Mouse (Mus musculus) Muller cell, postnatal 12 days (primary cell): ENCODE results near the gene Fnip2.

Experiments
- DNase-seq: peaks from one replicate; pipeline ENCODE4 v3.0.0-alpha.2; 2015; ENCODE audit errors: inconsistent ontology term

The Fnip2 gene

GRCm38 (mm10) chr3:79528451-79528850, 39.1 kb downstream of the Fnip2 start:
- no peak for DNase-seq

- peak; percentile 36 for DNase-seq
Measured at GRCm38 (mm10) chr3:79527921-79528320, 39.7 kb downstream of the Fnip2 start.

DNA sequence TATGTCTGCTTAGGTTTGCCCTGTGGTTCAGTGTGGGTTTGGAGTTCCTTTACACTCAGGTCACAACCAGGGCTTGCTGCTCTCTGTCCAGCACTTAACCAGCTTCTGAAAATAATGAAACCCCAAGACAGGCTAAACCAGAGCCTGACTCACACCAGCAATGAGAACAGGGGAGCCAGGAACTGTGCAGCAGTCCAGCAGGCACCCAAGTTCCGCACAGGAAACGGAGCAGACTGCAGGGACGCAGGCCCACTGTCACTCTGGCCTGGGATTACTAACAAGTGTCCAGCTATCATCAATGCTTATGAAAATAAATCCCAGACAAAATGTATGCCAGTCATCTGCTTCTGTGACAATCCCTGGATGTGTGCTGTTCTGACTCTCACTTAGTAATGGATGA, 40.1 kb downstream of the Fnip2 start:
- DNase-seq: no peak

- no peak for DNase-seq
Measured at GRCm38 (mm10) chr3:79523349-79523748, 44.2 kb downstream of the Fnip2 start.

- DNase-seq: no peak
Measured at GRCm38 (mm10) chr3:79519862-79520261, 47.7 kb downstream of the Fnip2 start.

DNA sequence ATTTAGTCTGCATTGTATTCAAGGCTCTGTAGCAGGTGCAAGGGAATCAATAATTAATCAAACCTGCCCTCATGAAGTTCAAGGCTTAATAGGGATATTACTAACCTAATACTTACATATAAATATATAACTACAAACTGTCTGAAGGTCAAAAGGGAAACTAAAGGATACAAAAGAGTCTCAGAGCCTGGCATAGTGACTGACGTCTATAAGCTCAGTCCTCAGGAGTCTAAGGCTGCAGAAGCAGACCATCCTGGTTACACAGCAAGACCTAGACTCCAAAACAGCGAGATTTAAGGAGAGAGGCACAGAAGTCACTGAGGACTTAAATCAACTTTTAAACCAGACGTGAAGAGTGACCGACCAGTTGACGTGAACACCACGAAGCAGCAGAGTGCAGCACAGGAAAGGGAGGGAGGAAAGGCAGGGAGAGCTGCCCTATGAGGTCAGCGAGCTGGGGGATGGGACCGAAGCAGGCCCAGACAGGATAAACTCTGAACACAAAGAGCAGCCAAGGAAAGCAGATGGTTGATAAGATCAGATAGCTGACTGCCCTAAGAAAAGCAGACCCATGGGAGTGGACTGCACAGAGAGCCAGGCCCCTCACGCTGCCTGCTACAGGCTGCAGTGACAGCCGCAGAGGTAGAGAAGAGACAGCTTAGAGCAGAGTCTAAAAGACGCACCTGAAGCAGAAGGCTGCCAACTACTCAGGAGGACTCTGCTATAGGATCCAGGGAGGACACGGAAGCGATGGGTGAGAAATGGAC, 48.7 kb downstream of the Fnip2 start:
- no peak for DNase-seq

DNA sequence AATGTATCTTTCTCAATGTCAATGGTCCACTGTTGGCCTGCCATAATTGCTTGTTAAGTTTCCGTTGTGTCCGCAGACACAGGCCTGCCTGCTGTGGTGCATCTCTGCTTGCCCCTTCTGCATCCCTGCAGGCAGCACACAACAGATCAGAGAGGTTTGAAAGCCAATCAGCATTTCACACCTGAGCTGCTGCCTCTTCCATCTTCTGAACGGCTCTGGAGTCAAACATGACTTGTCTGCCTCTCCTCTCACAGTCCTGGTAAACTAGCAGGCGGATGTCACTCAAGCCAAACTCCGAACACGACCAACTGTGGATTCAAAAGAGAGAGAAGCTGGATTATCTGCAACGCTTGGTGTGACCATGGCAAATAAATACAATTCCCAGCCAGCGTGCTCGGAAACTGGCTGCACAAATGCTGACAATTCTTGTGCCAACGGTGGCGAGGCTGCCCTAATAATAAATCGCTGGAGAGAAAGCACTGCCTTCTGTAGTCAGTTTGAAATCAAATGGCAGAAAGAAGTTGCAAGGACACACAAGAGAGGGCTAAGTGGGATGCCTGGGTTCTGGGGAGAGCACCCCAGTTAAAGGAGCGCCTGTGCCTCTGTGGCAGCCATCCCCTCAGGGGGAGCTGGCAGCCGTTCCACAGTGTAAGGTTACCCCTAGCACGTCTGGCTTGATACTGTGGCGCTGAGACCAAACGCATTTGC, 49.6 kb downstream of the Fnip2 start:
- DNase-seq: no peak

- DNase-seq: no peak
Measured at GRCm38 (mm10) chr3:79516958-79517357, 50.6 kb downstream of the Fnip2 start.

DNA sequence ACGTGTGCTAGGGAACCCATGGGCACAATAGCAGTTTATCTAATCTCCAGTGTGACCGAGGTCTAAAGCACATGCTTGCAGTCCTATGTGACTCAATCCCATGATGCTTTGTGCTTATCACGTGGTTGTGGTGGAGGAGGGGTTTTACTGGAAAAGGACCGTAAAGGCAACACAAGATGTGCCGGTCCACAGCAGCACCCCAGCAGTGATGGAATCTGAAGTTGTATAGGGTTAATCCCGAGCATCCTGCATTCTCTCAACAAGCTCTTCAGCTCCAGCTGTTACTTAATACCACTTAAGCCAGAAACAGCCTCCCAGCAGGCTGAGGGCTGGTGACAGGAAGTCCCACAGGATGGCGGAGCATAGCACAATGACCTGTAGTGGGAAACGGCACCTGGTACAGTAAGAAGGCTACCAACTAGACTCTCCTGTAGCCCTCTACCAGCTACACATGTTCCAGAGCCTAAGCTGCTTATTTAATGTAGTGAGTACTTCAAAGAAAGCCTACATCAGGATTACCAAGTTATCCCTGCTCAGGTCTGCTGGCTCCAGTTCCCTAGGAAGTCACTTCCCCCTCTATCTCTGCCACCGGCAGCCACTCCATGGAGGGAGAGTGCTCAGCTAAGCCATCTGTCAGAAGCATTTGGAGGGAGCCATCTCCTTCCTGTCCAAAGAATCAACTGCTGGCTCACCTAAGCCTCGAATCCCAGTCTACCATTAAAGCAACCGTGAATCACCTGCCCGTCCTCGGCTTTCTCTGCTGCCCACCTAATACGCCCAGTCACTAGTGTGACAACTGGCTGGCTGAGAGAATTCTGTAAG, 51.3 kb downstream of the Fnip2 start:
- no peak for DNase-seq

GRCm38 (mm10) chr3:79514304-79514703, 53.3 kb downstream of the Fnip2 start:
- no peak for DNase-seq

- peak; percentile 25 for DNase-seq
Measured at GRCm38 (mm10) chr3:79501166-79501728, 66.3 kb downstream of the Fnip2 start.

DNA sequence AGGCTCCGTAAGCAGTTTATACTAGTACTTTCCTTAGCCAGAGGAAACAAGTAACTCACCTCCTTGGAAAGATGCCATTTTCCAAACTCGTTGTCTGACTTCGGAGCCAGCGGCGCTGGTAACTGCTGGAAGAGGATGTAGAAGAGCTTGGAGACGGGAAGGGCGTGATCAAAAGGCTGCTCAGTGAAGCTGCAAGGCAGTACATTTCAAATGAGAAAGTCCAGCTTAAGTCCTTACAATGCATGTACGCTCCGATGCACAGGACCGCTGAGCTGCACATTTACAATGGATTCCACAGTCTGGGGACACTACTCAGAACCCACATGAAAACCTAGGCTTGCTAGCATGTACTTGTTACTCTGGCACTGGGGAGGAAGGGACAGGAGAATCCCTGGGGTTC, 67.3 kb downstream of the Fnip2 start:
- DNase-seq: peak; percentile 87

GRCm38 (mm10) chr3:79496668-79497067, 70.9 kb downstream of the Fnip2 start:
- DNase-seq: no peak

DNA sequence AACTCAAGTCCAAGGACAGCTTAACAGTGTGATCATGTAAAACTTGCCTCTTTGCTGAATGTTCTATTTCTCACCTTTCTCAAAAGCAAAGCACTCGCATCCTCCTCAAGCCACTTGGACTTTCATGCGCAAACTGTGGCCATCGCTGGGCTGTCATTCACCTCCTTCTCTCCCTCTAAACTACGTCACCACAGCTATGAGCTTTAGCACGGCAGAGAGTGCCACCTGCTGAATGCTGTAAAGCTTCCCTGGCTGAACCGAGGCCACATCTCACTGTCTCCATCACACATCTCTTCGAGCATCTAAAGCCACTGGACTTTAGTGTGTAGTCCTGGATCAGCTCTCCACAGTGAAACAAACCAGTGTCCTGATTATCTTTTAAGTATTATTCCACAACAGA, 72.4 kb downstream of the Fnip2 start:
- no peak for DNase-seq

- DNase-seq: no peak
Measured at GRCm38 (mm10) chr3:79494028-79494427, 73.6 kb downstream of the Fnip2 start.

- DNase-seq: no peak
Measured at GRCm38 (mm10) chr3:79493064-79493463, 74.5 kb downstream of the Fnip2 start.

DNA sequence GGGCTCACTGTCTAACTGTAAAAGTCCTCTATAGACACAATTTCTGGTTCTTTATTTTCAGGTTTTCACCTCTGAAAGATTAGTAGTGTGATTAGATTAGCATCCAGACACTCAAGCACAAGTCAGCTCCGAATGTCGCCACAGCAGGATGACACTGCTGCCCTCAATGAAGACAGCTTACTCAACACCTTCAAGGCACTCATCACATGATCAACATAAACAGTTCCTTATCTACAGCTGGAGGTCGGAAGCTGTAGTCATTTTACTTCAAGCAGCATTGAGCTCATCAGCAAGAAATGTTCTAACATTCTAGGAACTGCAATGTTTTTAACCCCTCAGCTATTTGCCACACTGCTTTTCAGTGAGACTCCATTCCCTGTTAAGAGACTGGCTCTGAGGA, 76.0 kb downstream of the Fnip2 start:
- no peak for DNase-seq

DNA sequence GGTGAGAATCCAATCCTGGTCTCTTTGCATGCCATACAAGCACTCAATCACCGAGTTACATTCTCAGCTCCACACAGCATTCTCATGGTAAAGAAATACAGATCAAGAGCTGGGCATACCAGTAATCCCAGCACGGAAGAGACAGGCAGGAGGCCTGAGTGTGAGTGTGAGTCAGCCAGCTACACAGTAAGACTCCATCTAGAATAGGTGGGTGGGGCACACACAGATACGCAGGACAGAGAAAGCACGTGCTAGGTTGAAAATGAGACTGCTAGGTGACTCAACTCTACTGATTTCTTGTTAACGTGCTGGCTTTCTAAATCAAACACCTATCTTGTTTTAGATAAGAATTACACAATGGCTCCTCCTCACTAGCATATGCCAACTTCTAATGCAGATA, 77.5 kb downstream of the Fnip2 start:
- no peak for DNase-seq

DNA sequence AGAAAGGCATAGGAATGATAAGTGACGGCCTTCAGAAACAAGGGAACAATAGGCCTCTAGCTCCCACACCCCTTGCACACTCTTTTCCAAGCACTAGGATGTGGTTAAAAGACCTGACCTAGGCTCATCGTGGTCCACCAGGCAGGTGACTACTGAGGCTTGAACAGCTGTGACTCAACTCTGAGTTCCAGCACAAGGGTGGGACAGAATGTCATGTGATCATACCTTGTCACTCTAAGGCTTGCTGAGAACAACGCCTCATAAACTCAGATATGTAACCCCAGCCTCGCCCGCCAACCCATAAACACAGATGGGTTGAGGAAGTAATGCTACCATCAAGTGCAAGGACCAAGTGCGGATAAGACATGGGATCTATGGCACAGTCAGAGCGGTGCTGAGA, 79.6 kb downstream of the Fnip2 start:
- no peak for DNase-seq

GRCm38 (mm10) chr3:79484286-79485063, 83.1 kb downstream of the Fnip2 start:
- no peak for DNase-seq

DNA sequence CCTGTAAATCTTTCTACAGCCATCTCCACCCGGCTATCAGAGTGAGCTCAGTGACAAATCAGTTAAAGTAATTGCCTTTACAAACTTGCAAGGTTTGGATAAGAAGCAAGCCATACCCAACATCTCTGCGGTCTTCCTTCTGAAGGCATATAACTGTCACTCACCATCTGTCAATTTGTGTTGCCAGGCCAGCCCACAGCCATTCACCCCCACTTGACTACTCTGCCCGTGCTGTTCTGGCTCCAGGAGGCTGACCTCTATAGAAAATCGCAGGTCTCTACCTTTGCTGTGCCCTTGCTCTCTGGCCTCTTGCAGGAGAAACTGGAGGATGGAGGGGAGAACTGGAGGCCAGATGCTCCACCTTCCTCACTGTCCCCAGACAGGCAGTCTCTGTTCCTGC, 88.7 kb downstream of the Fnip2 start:
- DNase-seq: no peak
